Mouse (Mus musculus) cerebellum, adult 2 months (tissue): Measurements from ENCODE around the gene Ap5s1. TPM values are rescaled to one million over a fixed set of nuclear protein-coding genes. Genes with fewer than 3 reads are reported as not detected.

Experiments
- DNase-seq, 2 experiments: peaks; one replicate each; pipeline ENCODE4 v3.0.0; 2021
- H3K27ac ChIP-seq: fragments of 200-500 bp; 2 replicates; pipeline ENCODE4 v1.5.1; 2012; ENCODE audit warnings: low read length, control low read depth, inconsistent platforms; ENCODE audit not compliant: insufficient read depth
- H3K27me3 ChIP-seq: fragments of 200-500 bp; 2 replicates; pipeline ENCODE4 v1.6.1; 2012; ENCODE audit warnings: inconsistent platforms, mild to moderate bottlenecking, low read length, moderate library complexity; ENCODE audit not compliant: control insufficient read depth, insufficient read depth
- H3K4me1 ChIP-seq: fragments of 200-500 bp; 2 replicates; pipeline ENCODE4 v1.6.1; 2011; ENCODE audit warnings: low read length; ENCODE audit not compliant: control insufficient read depth, insufficient read depth
- H3K4me3 ChIP-seq: fragments of 200-500 bp; replicated peaks from 2 replicates; pipeline ENCODE3; 2011; ENCODE audit warnings: mild to moderate bottlenecking, low read depth, low read length, control low read depth; ENCODE audit not compliant: insufficient read depth
- CTCF ChIP-seq: fragments of 200-500 bp; IDR thresholded peaks from 2 replicates; pipeline ENCODE4 v1.5.1; 2011; ENCODE audit warnings: low read depth, mild to moderate bottlenecking, control low read depth, low read length, moderate library complexity, borderline replicate concordance; ENCODE audit not compliant: insufficient read depth
- POLR2A ChIP-seq: fragments of 200-500 bp; IDR thresholded peaks from 2 replicates; pipeline ENCODE4 v1.6.1; 2011; ENCODE audit warnings: low read length, control low read depth, borderline replicate concordance; ENCODE audit not compliant: insufficient read depth
- WGBS: fragments of 180-500 bp; shearing (Covaris S2); methylation state at CpG from one replicate; pipeline ENCODE4 v1.1.7; 2018; 5-methylcytosine and 5-hydroxymethylcytosine counted together
- polyA plus RNA-seq: library from polyadenylated mRNA; depleted of rRNA; stranded (reverse); fragments of >200 nt; gene quantifications from 2 replicates; pipeline ENCODE4 v1.2.3, GENCODE M21; 2012; rRNA removed

Gene Ap5s1
- polyA plus RNA-seq = 43.7 and 44.7 TPM in 2 replicates

GRCm38 (mm10) chr2:131206778-131207177 is at the start of gene Ap5s1:
TSS of gene Ap5s1 (plus strand) at chr2:131207078.
- Histone ChIP-seq H3K27ac (no peak within 1 kb of the TSS), H3K4me1 (peaks cover 1% of the 10 kb centered on the region; the same call in 1 of the 2 replicates), H3K27me3 (no peaks in the 10 kb centered on the region), H3K4me3 (no peak within 1 kb of the TSS)
- WGBS = 84% methylated on average over 4 of the region's 4 CpGs
- no peak for DNase-seq
- no peak for TF ChIP-seq CTCF
- TF ChIP-seq POLR2A = no peak

- peak overlapping the region; percentile 71 for H3K4me3 ChIP-seq
- no peak for DNase-seq
- 0% methylated on average over 18 of the region's 18 CpGs for WGBS
- no peaks in the 10 kb centered on the region for H3K27me3 ChIP-seq
- H3K4me1 ChIP-seq = no peaks in the 10 kb centered on the region
- no peak overlapping the region for H3K27ac ChIP-seq
- TF ChIP-seq POLR2A (no peak), CTCF (no peak)
Measured at GRCm38 (mm10) chr2:131159491-131159910, 47.4 kb upstream of the Ap5s1 start.

GRCm38 (mm10) chr2:131159938-131160581 is 46.8 kb upstream of the Ap5s1 start, which contains the start of gene 1700037H04Rik:
TSS of gene 1700037H04Rik (minus strand) at chr2:131160081.
- no peaks in the 10 kb centered on the region for H3K27me3 ChIP-seq
- peak; percentile 95 to 97 for DNase-seq
- H3K4me1 ChIP-seq = no peaks in the 10 kb centered on the region
- H3K4me3 ChIP-seq = peak within 1 kb of the TSS; percentile 79
- WGBS = under 1% methylated on average over 54 of the region's 54 CpGs
- peak within 1 kb of the TSS; percentile 30; the same call in 1 of the 2 replicates for H3K27ac ChIP-seq
- TF ChIP-seq CTCF (no peak), POLR2A (peak; percentile 99)

DNA sequence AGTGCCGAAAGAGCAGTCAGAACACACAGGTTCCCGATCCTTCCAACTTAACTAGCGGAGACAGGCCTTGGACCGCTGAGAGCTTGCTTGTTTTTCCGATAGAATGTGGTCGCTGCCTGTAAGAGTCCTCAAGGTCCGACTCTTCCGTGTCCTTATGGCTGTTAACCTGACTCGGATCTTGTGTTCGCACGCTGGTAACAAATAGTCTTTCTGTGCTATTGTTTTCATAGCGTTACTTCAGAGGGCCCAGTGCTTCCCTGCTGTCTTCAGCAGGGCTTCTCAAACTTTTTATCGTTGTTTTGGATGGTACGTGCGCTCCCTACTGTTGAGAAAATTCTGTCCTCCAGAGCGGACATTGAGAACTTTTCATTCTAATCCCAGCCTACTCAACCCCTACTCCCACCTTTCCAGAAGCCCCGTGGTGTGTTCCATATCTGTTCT is 46.2 kb upstream of the Ap5s1 start:
- Histone ChIP-seq H3K27me3 (no peaks in the 10 kb centered on the region), H3K27ac (no peak overlapping the region), H3K4me3 (peak overlapping the region; percentile 79), H3K4me1 (no peaks in the 10 kb centered on the region)
- 1% methylated on average over 17 of the region's 17 CpGs for WGBS
- TF ChIP-seq CTCF = no peak
- no peak for TF ChIP-seq POLR2A
- DNase-seq = no peak

DNA sequence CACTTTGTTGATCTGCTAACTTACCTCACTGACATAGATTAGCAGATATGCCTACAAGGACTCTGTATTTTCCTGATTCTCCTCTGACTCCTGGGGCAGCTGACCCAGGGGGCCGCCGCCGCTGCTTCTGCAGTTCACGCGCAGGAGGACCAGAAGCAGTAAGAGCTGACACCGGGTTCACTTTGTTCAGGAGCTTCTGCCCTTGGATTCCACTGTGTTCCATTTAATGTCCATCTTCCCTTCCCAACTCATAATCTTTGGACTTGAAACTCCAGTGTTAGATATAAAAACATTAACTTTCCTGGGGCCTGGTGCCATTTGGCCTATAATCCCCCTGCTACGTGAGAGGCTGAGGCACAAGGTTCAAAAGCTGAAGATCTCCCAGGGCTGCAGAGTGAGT is 43.0 kb upstream of the Ap5s1 start:
- Histone ChIP-seq H3K27me3 (no peaks in the 10 kb centered on the region), H3K27ac (no peak overlapping the region), H3K4me3 (no peak overlapping the region), H3K4me1 (no peaks in the 10 kb centered on the region)
- DNase-seq = no peak
- no peak for TF ChIP-seq CTCF
- no peak for TF ChIP-seq POLR2A
- 85% methylated on average over 7 of the region's 7 CpGs for WGBS

- no peak overlapping the region for H3K27ac ChIP-seq
- no peaks in the 10 kb centered on the region for H3K4me1 ChIP-seq
- no peaks in the 10 kb centered on the region for H3K27me3 ChIP-seq
- DNase-seq = no peak
- 90% methylated on average over 2 of the region's 2 CpGs for whole genome bisulfite sequencing
- H3K4me3 ChIP-seq = no peak overlapping the region
- TF ChIP-seq CTCF (no peak), POLR2A (no peak)
Measured at GRCm38 (mm10) chr2:131166172-131166571, 40.7 kb upstream of the Ap5s1 start.

DNA sequence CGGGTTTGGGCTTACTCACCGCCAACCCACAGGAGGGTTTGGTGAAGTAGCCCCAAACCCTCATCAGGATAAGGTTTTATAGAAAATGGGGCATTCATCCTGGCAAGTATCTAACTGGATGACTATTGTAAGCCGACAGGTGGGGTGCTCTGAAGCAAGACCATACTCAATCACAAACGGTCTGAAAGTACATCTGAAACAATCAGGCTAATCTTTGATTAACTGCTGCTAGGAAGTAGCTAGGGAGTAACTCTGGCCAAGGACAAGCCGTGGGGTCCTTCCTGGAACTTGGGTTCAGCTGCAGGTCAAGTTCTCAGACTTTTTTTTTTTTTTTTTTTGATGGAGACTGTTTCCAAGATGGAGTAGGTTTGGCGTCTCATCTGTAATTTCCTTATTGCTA is 38.9 kb upstream of the Ap5s1 start:
- no peak overlapping the region for H3K27ac ChIP-seq
- no peaks in the 10 kb centered on the region for H3K27me3 ChIP-seq
- WGBS = 82% methylated on average over 6 of the region's 6 CpGs
- H3K4me1 ChIP-seq = no peaks in the 10 kb centered on the region
- no peak for DNase-seq
- H3K4me3 ChIP-seq = no peak overlapping the region
- no peak for TF ChIP-seq CTCF
- no peak for TF ChIP-seq POLR2A

- H3K4me3 ChIP-seq = no peak overlapping the region
- H3K27ac ChIP-seq = no peak overlapping the region
- no peaks in the 10 kb centered on the region for H3K4me1 ChIP-seq
- 92% methylated on average over 1 of the region's 1 CpGs for WGBS
- no peaks in the 10 kb centered on the region for H3K27me3 ChIP-seq
- TF ChIP-seq CTCF = no peak
- TF ChIP-seq POLR2A = no peak
- DNase-seq = no peak
Measured at GRCm38 (mm10) chr2:131168914-131169313, 38.0 kb upstream of the Ap5s1 start.
